Mouse (Mus musculus): Measurements from ENCODE around the gene Map4k1.

DNA sequence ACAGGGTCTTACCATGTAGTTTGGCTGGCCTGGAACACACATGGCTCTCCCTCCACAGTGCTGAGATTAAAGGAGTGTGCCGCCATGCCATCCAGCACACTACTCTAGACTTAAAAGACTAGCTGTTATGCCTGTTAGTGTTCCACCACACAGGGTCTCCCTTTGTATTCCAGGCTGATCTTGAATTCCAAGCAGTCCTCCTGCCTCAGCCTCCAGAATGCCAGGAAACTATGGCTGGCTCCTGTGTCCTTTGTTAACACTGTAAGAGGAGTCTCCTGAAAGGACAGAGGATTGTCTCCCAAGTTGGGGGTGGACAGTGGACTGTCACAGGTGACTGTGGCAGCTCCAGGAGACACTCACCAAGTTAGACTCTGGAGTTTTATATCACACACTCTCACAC, 12.6 kb upstream of the Map4k1 start:
- TF ChIP-seq POLR2A (IDR thresholded peaks at IDR 0.05; ENCODE audit: control insufficient read depth, low read depth, low read length) (no peak), CTCF (IDR thresholded peaks at IDR 0.05; ENCODE audit: control insufficient read depth, insufficient read depth, insufficient replicate concordance, low read depth, low read length) (no peak)

Measured in testis, adult 2 months (tissue).